Mouse (Mus musculus) heart, adult 2 months (tissue): ENCODE results near the gene Dnah11.

Experiments
- CTCF ChIP-seq: fragments of 200-600 bp; IDR thresholded peaks from 2 replicates; pipeline ENCODE4 v1.8.1; 2022; ENCODE audit warnings: antibody characterized with exemption, mild to moderate bottlenecking, moderate library complexity
- EP300 ChIP-seq: fragments of 200-500 bp; IDR thresholded peaks from 2 replicates; pipeline ENCODE4 v1.6.1; 2011; ENCODE audit warnings: low read depth, low read length, control low read depth; ENCODE audit not compliant: insufficient read depth
- POLR2A ChIP-seq: fragments of 200-500 bp; IDR thresholded peaks from 2 replicates; pipeline ENCODE4 v1.6.1; 2011; ENCODE audit warnings: mild to moderate bottlenecking, low read depth, low read length, control low read depth; ENCODE audit not compliant: insufficient read depth

GRCm38 (mm10) chr12:117850472-117850871, 348.4 kb downstream of the Dnah11 start:
- TF ChIP-seq CTCF (no peak), EP300 (no peak), POLR2A (no peak)
